Mouse (Mus musculus) forebrain, embryonic 15.5 days (tissue): ENCODE measurements at regions not wholly inside any gene's neighbourhood (a gene's known extent, or its start where the extent isn't known, plus 50 kb on each side); places are given as distances from the start of the nearest gene placed in this dataset.
A peak's percentile ranks its signal among the peaks of the same experiment; 100 is the strongest.

Source experiments
- ATAC-seq: fragments of 200-750 bp; cut with Nextera tagmentation; replicated peaks from 2 replicates; pipeline ENCODE4 v1.8.0; 2017; ENCODE audit warnings: mild to moderate bottlenecking, moderate TSS enrichment, moderate library complexity
- H3K27ac ChIP-seq: fragments of 300-500 bp; sonication (generic); replicated peaks from 2 replicates; pipeline ENCODE4 v1.5.1; 2015; ENCODE audit warnings: mild to moderate bottlenecking, inconsistent platforms
- H3K27me3 ChIP-seq: fragments of 300-500 bp; sonication (generic); 2 replicates; pipeline ENCODE4 v1.6.1; 2015; ENCODE audit warnings: inconsistent platforms
- H3K36me3 ChIP-seq: fragments of 300-500 bp; sonication (generic); 2 replicates; pipeline ENCODE4 v1.6.1; 2015; ENCODE audit warnings: mild to moderate bottlenecking, inconsistent platforms
- H3K4me1 ChIP-seq: fragments of 300-500 bp; sonication (generic); 2 replicates; pipeline ENCODE4 v1.6.1; 2015; ENCODE audit warnings: inconsistent platforms
- H3K4me2 ChIP-seq: fragments of 300-500 bp; sonication (generic); replicated peaks from 2 replicates; pipeline ENCODE4 v1.6.1; 2015; ENCODE audit warnings: mild to moderate bottlenecking, inconsistent platforms
- H3K4me3 ChIP-seq: fragments of 300-500 bp; sonication (generic); 2 replicates; pipeline ENCODE4 v1.5.1; 2015; ENCODE audit warnings: mild to moderate bottlenecking, inconsistent platforms
- H3K9ac ChIP-seq: fragments of 300-500 bp; sonication (generic); replicated peaks from 2 replicates; pipeline ENCODE4 v1.6.1; 2015; ENCODE audit warnings: mild to moderate bottlenecking, inconsistent platforms
- H3K9me3 ChIP-seq: fragments of 300-500 bp; sonication (generic); 2 replicates; pipeline ENCODE4 v1.6.1; 2016; ENCODE audit warnings: inconsistent platforms
- WGBS: fragments of 180-500 bp; shearing (Covaris S2); methylation state at CpG from one replicate; pipeline ENCODE4 v1.1.7; 2015; ENCODE audit warnings: mixed read lengths; 5-methylcytosine and 5-hydroxymethylcytosine counted together

- Histone ChIP-seq H3K9ac (no peak overlapping the region), H3K4me1 (no peaks in the 10 kb centered on the region), H3K27me3 (no peaks in the 10 kb centered on the region), H3K9me3 (no peaks in the 10 kb centered on the region), H3K36me3 (no peaks in the 10 kb centered on the region), H3K27ac (no peak overlapping the region), H3K4me3 (no peak overlapping the region), H3K4me2 (no peak overlapping the region)
- 19% methylated on average over 3 of the region's 3 CpGs for WGBS
- ATAC-seq, result no peak
Observed at GRCm38 (mm10) chr8:56682564-56682963, 131.7 kb downstream of the Fbxo8 start.

DNA sequence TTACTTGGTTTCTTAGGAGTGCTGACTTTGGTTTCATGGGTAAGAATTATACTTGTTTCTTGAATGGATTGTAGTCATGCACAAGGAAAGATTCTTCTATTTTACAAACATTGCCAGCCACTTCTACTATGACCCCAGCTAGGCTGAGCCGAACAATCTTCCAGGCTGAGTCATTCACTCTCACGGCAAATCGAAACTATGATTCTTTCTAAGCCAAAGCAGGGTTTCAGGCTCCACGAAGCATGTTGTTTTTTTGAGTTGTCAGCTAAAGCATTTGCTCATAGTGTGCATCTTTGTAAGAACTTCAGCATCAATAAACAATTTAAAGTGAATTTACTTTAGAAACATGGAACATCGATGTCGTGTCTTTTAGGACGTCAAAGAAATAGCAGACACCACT is 133.5 kb downstream of the Fbxo8 start:
- Histone ChIP-seq H3K9ac (no peak overlapping the region), H3K4me2 (no peak overlapping the region), H3K36me3 (no peaks in the 10 kb centered on the region), H3K27me3 (no peaks in the 10 kb centered on the region), H3K4me3 (no peak overlapping the region), H3K27ac (no peak overlapping the region), H3K4me1 (no peaks in the 10 kb centered on the region), H3K9me3 (no peaks in the 10 kb centered on the region)
- no peak for ATAC-seq
- 91% methylated on average over 7 of the region's 7 CpGs for WGBS

GRCm38 (mm10) chr8:56695436-56695835 is 144.5 kb downstream of the Fbxo8 start:
- H3K36me3 ChIP-seq, result no peaks in the 10 kb centered on the region
- no peak for ATAC-seq
- H3K9me3 ChIP-seq, result no peaks in the 10 kb centered on the region
- no peak overlapping the region for H3K4me2 ChIP-seq
- H3K9ac ChIP-seq, result no peak overlapping the region
- H3K27ac ChIP-seq, result no peak overlapping the region
- H3K27me3 ChIP-seq, result no peaks in the 10 kb centered on the region
- no peaks in the 10 kb centered on the region for H3K4me1 ChIP-seq
- H3K4me3 ChIP-seq, result no peak overlapping the region
- 100% methylated on average over 1 of the region's 1 CpGs for WGBS

GRCm38 (mm10) chr8:56700580-56701145 is 149.8 kb downstream of the Fbxo8 start:
- H3K27ac ChIP-seq, result no peak overlapping the region
- ATAC-seq, result no peak
- no peak overlapping the region for H3K4me2 ChIP-seq
- H3K4me3 ChIP-seq, result no peak overlapping the region
- 80% methylated on average over 2 of the region's 2 CpGs for WGBS
- no peaks in the 10 kb centered on the region for H3K4me1 ChIP-seq
- H3K36me3 ChIP-seq, result no peaks in the 10 kb centered on the region
- H3K9ac ChIP-seq, result no peak overlapping the region
- H3K9me3 ChIP-seq, result no peaks in the 10 kb centered on the region
- no peaks in the 10 kb centered on the region for H3K27me3 ChIP-seq

DNA sequence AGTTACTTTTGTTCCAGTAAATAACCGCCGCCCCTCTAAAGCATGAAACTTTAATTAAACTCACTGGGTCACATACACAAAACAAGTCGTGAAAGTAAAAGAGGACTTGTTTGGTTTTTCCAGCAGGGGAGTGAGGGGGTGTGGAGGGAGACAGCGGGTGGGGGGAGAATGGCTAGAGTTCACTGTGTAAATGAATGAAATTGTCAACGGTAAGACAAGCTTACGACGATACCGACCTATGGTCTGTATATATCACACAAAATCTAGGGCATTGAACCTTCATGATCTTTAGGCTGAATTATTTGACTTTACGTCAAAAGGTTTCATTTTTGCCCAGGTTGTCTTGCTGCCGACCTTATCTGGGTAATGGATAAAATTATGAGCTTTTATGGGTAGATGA is 155.5 kb downstream of the Fbxo8 start:
- Histone ChIP-seq H3K36me3 (no peaks in the 10 kb centered on the region), H3K9me3 (no peaks in the 10 kb centered on the region), H3K9ac (no peak overlapping the region), H3K4me2 (peak overlapping the region; percentile 44), H3K4me1 (peaks cover 8% of the 10 kb centered on the region), H3K27ac (no peak overlapping the region), H3K27me3 (no peaks in the 10 kb centered on the region), H3K4me3 (no peak overlapping the region)
- 20% methylated on average over 10 of the region's 10 CpGs for WGBS
- ATAC-seq, result 0 out of 2 replicates have a peak, but pooled peaks have one; percentile 26

- Histone ChIP-seq H3K4me1 (peaks cover 8% of the 10 kb centered on the region), H3K4me3 (peak overlapping the region; percentile 26), H3K9me3 (no peaks in the 10 kb centered on the region), H3K27ac (peak overlapping the region; percentile 23; the same call in 1 of the 2 replicates), H3K36me3 (no peaks in the 10 kb centered on the region), H3K9ac (no peak overlapping the region), H3K4me2 (peak overlapping the region; percentile 44), H3K27me3 (no peaks in the 10 kb centered on the region)
- ATAC-seq, result peak; percentile 85
- WGBS, result 4% methylated on average over 14 of the region's 14 CpGs
Observed at GRCm38 (mm10) chr8:56706941-56707706, 156.2 kb downstream of the Fbxo8 start.

DNA sequence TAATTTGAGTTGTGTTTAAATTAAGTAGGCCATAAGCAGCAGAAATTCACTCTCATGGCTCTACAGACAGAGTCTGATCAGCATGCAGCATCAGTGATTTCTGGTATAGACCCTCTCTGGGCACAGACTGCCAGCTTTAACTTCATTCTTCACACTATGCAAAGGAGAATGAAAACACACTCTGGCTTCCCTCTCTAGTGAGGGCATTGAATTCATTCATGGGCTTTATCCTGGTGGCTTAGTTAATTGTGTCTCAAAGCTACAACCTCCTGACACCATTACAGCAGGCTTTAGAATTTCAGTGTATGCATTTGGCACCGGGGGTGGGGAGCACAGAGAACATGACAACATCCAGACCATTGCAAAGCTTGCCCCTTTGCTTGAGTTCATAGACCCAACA is 169.1 kb downstream of the Fbxo8 start:
- 0 out of 2 replicates have a peak, but pooled peaks have one; percentile 26 for ATAC-seq
- Histone ChIP-seq H3K4me3 (no peak overlapping the region), H3K4me2 (no peak overlapping the region)

DNA sequence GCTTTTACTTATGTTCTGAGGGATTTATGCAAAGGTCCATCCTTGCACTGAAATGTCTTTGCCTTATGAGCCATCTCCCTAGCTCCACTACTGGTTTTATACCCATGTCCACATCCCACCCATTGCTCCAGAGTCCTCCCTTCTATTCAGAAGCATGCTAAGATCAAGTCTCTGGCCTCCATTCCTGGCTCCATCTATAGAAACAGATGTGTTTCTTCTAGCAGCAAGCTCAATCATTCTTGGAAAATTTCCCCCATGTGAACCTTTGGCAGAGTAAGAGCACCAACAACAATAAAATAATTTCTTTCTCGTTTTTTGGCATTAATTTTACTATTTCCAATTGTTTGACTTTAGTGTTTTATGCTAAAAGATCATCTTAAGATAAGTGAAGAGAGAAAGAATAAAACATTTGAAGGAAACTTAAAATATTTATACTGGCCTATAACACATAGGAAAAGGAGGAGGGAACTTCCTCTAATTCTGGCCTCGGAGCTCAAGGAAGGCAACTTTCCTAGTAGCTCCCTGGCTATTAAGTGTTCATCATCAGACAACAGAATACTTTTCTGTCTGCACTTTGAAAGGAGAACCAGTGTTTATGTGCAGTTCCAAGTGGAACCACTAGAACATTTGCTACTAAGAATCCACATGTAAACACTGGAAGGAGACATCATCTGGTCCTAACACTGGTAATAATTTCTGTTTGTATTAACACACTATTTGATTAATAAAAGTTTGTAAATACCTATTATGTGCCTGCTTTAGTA is 171.8 kb downstream of the Fbxo8 start:
- no peaks in the 10 kb centered on the region for H3K4me1 ChIP-seq
- ATAC-seq, result no peak
- no peak overlapping the region for H3K4me2 ChIP-seq
- WGBS, result 69% methylated on average over 2 of the region's 2 CpGs
- no peaks in the 10 kb centered on the region for H3K9me3 ChIP-seq
- no peak overlapping the region for H3K27ac ChIP-seq
- H3K27me3 ChIP-seq, result no peaks in the 10 kb centered on the region
- H3K9ac ChIP-seq, result no peak overlapping the region
- no peak overlapping the region for H3K4me3 ChIP-seq
- no peaks in the 10 kb centered on the region for H3K36me3 ChIP-seq

More for the DNA sequence above, 169.1 kb downstream of the Fbxo8 start:
- WGBS, result 15% methylated on average over 1 of the region's 1 CpGs
- H3K4me1 ChIP-seq, result no peaks in the 10 kb centered on the region
- H3K27me3 ChIP-seq, result no peaks in the 10 kb centered on the region
- H3K9me3 ChIP-seq, result no peaks in the 10 kb centered on the region
- H3K36me3 ChIP-seq, result no peaks in the 10 kb centered on the region
- no peak overlapping the region for H3K9ac ChIP-seq
- no peak overlapping the region for H3K27ac ChIP-seq

GRCm38 (mm10) chr8:56724607-56725006 is 173.7 kb downstream of the Fbxo8 start:
- H3K27me3 ChIP-seq, result no peaks in the 10 kb centered on the region
- ATAC-seq, result no peak
- no peaks in the 10 kb centered on the region for H3K9me3 ChIP-seq
- 79% methylated on average over 2 of the region's 2 CpGs for WGBS
- H3K4me3 ChIP-seq, result no peak overlapping the region
- no peaks in the 10 kb centered on the region for H3K4me1 ChIP-seq
- H3K4me2 ChIP-seq, result no peak overlapping the region
- H3K27ac ChIP-seq, result no peak overlapping the region
- H3K9ac ChIP-seq, result no peak overlapping the region
- no peaks in the 10 kb centered on the region for H3K36me3 ChIP-seq

DNA sequence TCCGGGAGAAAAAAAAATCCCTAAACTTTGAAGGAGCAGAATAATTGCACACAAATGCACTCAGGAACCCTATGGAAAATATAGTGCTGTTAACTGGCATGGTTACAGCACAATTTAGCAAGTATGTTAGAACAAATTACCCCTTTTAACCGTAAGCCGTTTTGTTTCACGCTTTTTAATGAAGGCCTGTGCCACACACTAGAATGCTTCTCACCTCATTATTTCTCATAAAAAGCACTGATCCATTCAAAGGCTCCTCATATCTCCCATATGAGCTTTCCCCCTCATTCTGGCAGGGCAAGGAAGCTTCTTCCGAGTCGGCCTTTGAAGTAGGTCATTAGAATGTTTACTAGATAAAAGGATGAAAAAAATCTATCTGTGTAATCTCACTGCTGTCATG is 182.4 kb downstream of the Fbxo8 start:
- Histone ChIP-seq H3K9me3 (no peaks in the 10 kb centered on the region), H3K4me2 (no peak overlapping the region), H3K4me3 (no peak overlapping the region), H3K36me3 (no peaks in the 10 kb centered on the region), H3K9ac (no peak overlapping the region), H3K27me3 (no peaks in the 10 kb centered on the region), H3K4me1 (no peaks in the 10 kb centered on the region), H3K27ac (no peak overlapping the region)
- ATAC-seq, result no peak
- WGBS, result 28% methylated on average over 6 of the region's 6 CpGs

DNA sequence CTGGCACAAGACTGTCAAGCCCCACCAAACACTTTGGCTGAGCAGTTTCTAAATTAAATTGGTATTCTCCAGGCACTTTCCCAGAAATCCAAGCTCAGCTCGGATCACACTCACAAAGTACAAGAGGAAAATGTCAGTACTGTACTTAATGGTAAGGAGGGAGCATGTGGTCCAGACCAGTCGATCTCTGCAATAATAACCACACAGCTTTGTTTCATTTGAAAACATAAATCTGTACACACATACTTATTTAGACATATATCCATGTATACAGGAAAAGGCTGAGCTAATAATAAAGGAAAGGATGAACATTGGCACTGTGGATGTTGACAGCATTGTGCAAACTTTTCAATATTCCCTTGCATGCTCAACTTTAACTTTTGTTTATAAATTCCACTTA is 184.1 kb downstream of the Fbxo8 start:
- 71% methylated on average over 2 of the region's 2 CpGs for WGBS
- ATAC-seq, result no peak
- no peak overlapping the region for H3K4me2 ChIP-seq

DNA sequence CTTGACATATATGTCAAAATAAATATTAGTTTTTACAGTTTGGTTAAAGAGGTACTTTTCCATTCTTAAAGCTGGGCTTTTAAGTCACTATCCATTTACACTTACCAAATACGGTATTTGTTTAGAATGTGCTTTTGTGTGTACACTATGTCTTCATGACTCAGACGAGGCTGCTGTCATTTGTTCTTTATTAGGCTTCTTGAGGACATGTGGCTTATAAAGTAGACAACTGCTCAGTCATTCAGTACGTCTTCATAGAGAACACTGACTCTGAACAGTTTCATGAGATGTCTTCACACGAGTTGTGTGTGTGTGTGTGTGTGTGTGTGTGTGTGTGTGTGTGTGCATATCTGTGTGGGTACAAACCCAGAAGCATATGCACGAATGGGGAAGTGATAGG is 216.1 kb downstream of the Fbxo8 start:
- H3K9ac ChIP-seq, result no peak overlapping the region
- no peaks in the 10 kb centered on the region for H3K4me1 ChIP-seq
- H3K4me3 ChIP-seq, result no peak overlapping the region
- WGBS, result 83% methylated on average over 5 of the region's 5 CpGs
- H3K4me2 ChIP-seq, result no peak overlapping the region
- no peak for ATAC-seq
- H3K36me3 ChIP-seq, result no peaks in the 10 kb centered on the region
- H3K27me3 ChIP-seq, result no peaks in the 10 kb centered on the region
- H3K9me3 ChIP-seq, result no peaks in the 10 kb centered on the region
- no peak overlapping the region for H3K27ac ChIP-seq

More for the DNA sequence above, 184.1 kb downstream of the Fbxo8 start:
- no peaks in the 10 kb centered on the region for H3K27me3 ChIP-seq
- H3K9me3 ChIP-seq, result no peaks in the 10 kb centered on the region
- no peak overlapping the region for H3K27ac ChIP-seq
- H3K4me3 ChIP-seq, result no peak overlapping the region
- H3K9ac ChIP-seq, result no peak overlapping the region
- no peaks in the 10 kb centered on the region for H3K36me3 ChIP-seq
- no peaks in the 10 kb centered on the region for H3K4me1 ChIP-seq
